Mouse (Mus musculus): ENCODE measurements around the gene 1700037H04Rik. TPM values are rescaled to one million over a fixed set of nuclear protein-coding genes. Genes with fewer than 3 reads are reported as not detected.
A peak's percentile ranks its signal among the peaks of the same experiment; 100 is the strongest.

Gene 1700037H04Rik
- total and polyA plus RNA-seq, 2 experiments from 2014 or later = 44.8 to 60.4 TPM

GRCm38 (mm10) chr2:131190344-131191004 lies 30.6 kb upstream of the 1700037H04Rik start:
- peaks cover 21% of the 10 kb centered on the region for H3K36me3 ChIP-seq (ENCODE audit: insufficient read depth, low read length)
- H3K4me1 ChIP-seq (ENCODE audit: insufficient read depth, low read length) = peaks cover 8% of the 10 kb centered on the region; the same call in 1 of the 2 replicates
- DNase-seq (ENCODE audit: low spot score) (peak; percentile 61), ATAC-seq (ENCODE audit: low FRiP score) (no peak)
- no peaks in the 10 kb centered on the region for H3K9me3 ChIP-seq (ENCODE audit: low read length)
- no peak overlapping the region for H3K4me2 ChIP-seq (ENCODE audit: low read depth, low read length, poor library complexity, severe bottlenecking)
- H3K27me3 ChIP-seq (ENCODE audit: insufficient read depth, low read length) = no peaks in the 10 kb centered on the region
- H3K27ac ChIP-seq (ENCODE audit: low read depth, low read length) = 0 out of 2 replicates have a peak overlapping the region, but pooled peaks have one; percentile 7
- WGBS = 19% methylated on average over 10 of the region's 10 CpGs
- no peak for TF ChIP-seq CTCF (IDR thresholded peaks at IDR 0.05)
- H3K9ac ChIP-seq (replicated peaks; ENCODE audit: low read length, poor library complexity, severe bottlenecking) = 0 out of 2 replicates have a peak overlapping the region, but pooled peaks have one; percentile 2
- H3K4me3 ChIP-seq (ENCODE audit: low read depth, low read length) = no peak overlapping the region

- no peaks in the 10 kb centered on the region for H3K9me3 ChIP-seq (ENCODE audit: low read length)
- TF ChIP-seq CTCF (IDR thresholded peaks at IDR 0.05) = no peak
- ATAC-seq (ENCODE audit: low FRiP score) (no peak), DNase-seq (ENCODE audit: low spot score) (no peak)
- H3K4me3 ChIP-seq (ENCODE audit: low read depth, low read length) = no peak overlapping the region
- H3K36me3 ChIP-seq (ENCODE audit: insufficient read depth, low read length) = peaks cover 21% of the 10 kb centered on the region
- no peak overlapping the region for H3K4me2 ChIP-seq (ENCODE audit: low read depth, low read length, poor library complexity, severe bottlenecking)
- H3K4me1 ChIP-seq (ENCODE audit: insufficient read depth, low read length) = peaks cover 8% of the 10 kb centered on the region; the same call in 1 of the 2 replicates
- 45% methylated on average over 5 of the region's 5 CpGs for WGBS
- no peak overlapping the region for H3K27ac ChIP-seq (ENCODE audit: low read depth, low read length)
- no peak overlapping the region for H3K9ac ChIP-seq (replicated peaks; ENCODE audit: low read length, poor library complexity, severe bottlenecking)
- H3K27me3 ChIP-seq (ENCODE audit: insufficient read depth, low read length) = no peaks in the 10 kb centered on the region
These were observed 29.8 kb upstream of the 1700037H04Rik start for GRCm38 (mm10) chr2:131189521-131190309.

- Histone ChIP-seq H3K4me1 (ENCODE audit: insufficient read depth, low read length) (peaks cover 8% of the 10 kb centered on the region; the same call in 1 of the 2 replicates), H3K9me3 (ENCODE audit: low read length) (no peaks in the 10 kb centered on the region), H3K4me2 (ENCODE audit: low read depth, low read length, poor library complexity, severe bottlenecking) (0 out of 2 replicates have a peak overlapping the region, but pooled peaks have one; percentile 62), H3K27ac (ENCODE audit: low read depth, low read length) (no peak overlapping the region), H3K9ac (replicated peaks; ENCODE audit: low read length, poor library complexity, severe bottlenecking) (no peak overlapping the region), H3K36me3 (ENCODE audit: insufficient read depth, low read length) (peaks cover 12% of the 10 kb centered on the region; the same call in 1 of the 2 replicates), H3K4me3 (ENCODE audit: low read depth, low read length) (no peak overlapping the region), H3K27me3 (ENCODE audit: insufficient read depth, low read length) (no peaks in the 10 kb centered on the region)
- DNase-seq (ENCODE audit: low spot score) (no peak), ATAC-seq (ENCODE audit: low FRiP score) (no peak)
- 94% methylated on average over 5 of the region's 5 CpGs for WGBS
- no peak for TF ChIP-seq CTCF (IDR thresholded peaks at IDR 0.05)
These were observed 28.4 kb upstream of the 1700037H04Rik start for GRCm38 (mm10) chr2:131188311-131188710.

GRCm38 (mm10) chr2:131187602-131187922 lies 27.7 kb upstream of the 1700037H04Rik start:
- Histone ChIP-seq H3K27me3 (ENCODE audit: insufficient read depth, low read length) (no peaks in the 10 kb centered on the region), H3K4me1 (ENCODE audit: insufficient read depth, low read length) (peaks cover 8% of the 10 kb centered on the region; the same call in 1 of the 2 replicates), H3K27ac (ENCODE audit: low read depth, low read length) (no peak overlapping the region), H3K4me3 (ENCODE audit: low read depth, low read length) (peak overlapping the region; percentile 48), H3K9me3 (ENCODE audit: low read length) (no peaks in the 10 kb centered on the region), H3K36me3 (ENCODE audit: insufficient read depth, low read length) (peaks cover 5% of the 10 kb centered on the region; the same call in 1 of the 2 replicates), H3K9ac (replicated peaks; ENCODE audit: low read length, poor library complexity, severe bottlenecking) (peak overlapping the region; percentile 48), H3K4me2 (ENCODE audit: low read depth, low read length, poor library complexity, severe bottlenecking) (peak overlapping the region; percentile 62)
- DNase-seq (ENCODE audit: low spot score) (no peak), ATAC-seq (ENCODE audit: low FRiP score) (no peak)
- 19% methylated on average over 3 of the region's 3 CpGs for WGBS
- no peak for TF ChIP-seq CTCF (IDR thresholded peaks at IDR 0.05)

- Histone ChIP-seq H3K4me3 (ENCODE audit: low read depth, low read length) (peak within 1 kb of the TSS; percentile 48), H3K4me1 (ENCODE audit: insufficient read depth, low read length) (peaks cover 8% of the 10 kb centered on the region; the same call in 1 of the 2 replicates), H3K27ac (ENCODE audit: low read depth, low read length) (no peak within 1 kb of the TSS; the same call in 1 of the 2 replicates), H3K9ac (replicated peaks; ENCODE audit: low read length, poor library complexity, severe bottlenecking) (peak within 1 kb of the TSS; percentile 48), H3K4me2 (ENCODE audit: low read depth, low read length, poor library complexity, severe bottlenecking) (peak within 1 kb of the TSS; percentile 62), H3K27me3 (ENCODE audit: insufficient read depth, low read length) (no peaks in the 10 kb centered on the region), H3K36me3 (ENCODE audit: insufficient read depth, low read length) (peaks cover 2% of the 10 kb centered on the region; the same call in 1 of the 2 replicates), H3K9me3 (ENCODE audit: low read length) (no peaks in the 10 kb centered on the region)
- DNase-seq (ENCODE audit: low spot score) = peak; percentile 84
- peak; percentile 87 for ATAC-seq (ENCODE audit: low FRiP score)
- TF ChIP-seq CTCF (IDR thresholded peaks at IDR 0.05) = peak; percentile 48
- 1% methylated on average over 39 of the region's 43 CpGs for WGBS
These were observed 27.1 kb upstream of the 1700037H04Rik start, which contains the start of the genes Cdc25b and Spef1 for GRCm38 (mm10) chr2:131186771-131187601. Gene Cdc25b, plus strand, starts transcription at chr2:131186949. Gene Spef1, minus strand, starts transcription at chr2:131187282.

Data from midbrain, postnatal 0 days (tissue).